Mouse (Mus musculus): ENCODE data around the gene Camkmt. TPM values are rescaled to one million over a fixed set of nuclear protein-coding genes. Genes with fewer than 3 reads are reported as not detected.

Camkmt gene
- polyA plus RNA-seq, 1 experiment = 5.9 TPM

GRCm38 (mm10) chr17:85382344-85382743 lies 292.0 kb downstream of the Camkmt start:
- H3K4me1 ChIP-seq (ENCODE audit: control insufficient read depth, insufficient read depth, insufficient read length, low read length) = no peaks in the 10 kb centered on the region
- 58% methylated on average over 4 of the region's 4 CpGs for WGBS
- no peak overlapping the region for H3K4me3 ChIP-seq (ENCODE audit: low read depth, low read length)
- no peaks in the 10 kb centered on the region for H3K36me3 ChIP-seq (ENCODE audit: control insufficient read depth, insufficient read depth, low read length)
- no peak for TF ChIP-seq POLR2A (IDR thresholded peaks at IDR 0.05; ENCODE audit: low read depth, low read length)
- no peak for TF ChIP-seq CTCF (IDR thresholded peaks at IDR 0.05; ENCODE audit: extremely low read depth, insufficient read length, insufficient replicate concordance, low read depth, low read length)
- no peak overlapping the region for H3K27ac ChIP-seq (ENCODE audit: insufficient read depth, low read depth, low read length)
- H3K27me3 ChIP-seq (ENCODE audit: control insufficient read depth, insufficient read depth, low read length) = no peaks in the 10 kb centered on the region

- H3K4me3 ChIP-seq (ENCODE audit: low read depth, low read length) = no peak overlapping the region
- no peak overlapping the region for H3K27ac ChIP-seq (ENCODE audit: insufficient read depth, low read depth, low read length)
- WGBS = 81% methylated on average over 6 of the region's 6 CpGs
- H3K4me1 ChIP-seq (ENCODE audit: control insufficient read depth, insufficient read depth, insufficient read length, low read length) = no peaks in the 10 kb centered on the region
- H3K36me3 ChIP-seq (ENCODE audit: control insufficient read depth, insufficient read depth, low read length) = no peaks in the 10 kb centered on the region
- no peak for TF ChIP-seq POLR2A (IDR thresholded peaks at IDR 0.05; ENCODE audit: low read depth, low read length)
- TF ChIP-seq CTCF (IDR thresholded peaks at IDR 0.05; ENCODE audit: extremely low read depth, insufficient read length, insufficient replicate concordance, low read depth, low read length) = no peak
- no peaks in the 10 kb centered on the region for H3K27me3 ChIP-seq (ENCODE audit: control insufficient read depth, insufficient read depth, low read length)
Measured at GRCm38 (mm10) chr17:85382906-85383305, 292.6 kb downstream of the Camkmt start.

DNA sequence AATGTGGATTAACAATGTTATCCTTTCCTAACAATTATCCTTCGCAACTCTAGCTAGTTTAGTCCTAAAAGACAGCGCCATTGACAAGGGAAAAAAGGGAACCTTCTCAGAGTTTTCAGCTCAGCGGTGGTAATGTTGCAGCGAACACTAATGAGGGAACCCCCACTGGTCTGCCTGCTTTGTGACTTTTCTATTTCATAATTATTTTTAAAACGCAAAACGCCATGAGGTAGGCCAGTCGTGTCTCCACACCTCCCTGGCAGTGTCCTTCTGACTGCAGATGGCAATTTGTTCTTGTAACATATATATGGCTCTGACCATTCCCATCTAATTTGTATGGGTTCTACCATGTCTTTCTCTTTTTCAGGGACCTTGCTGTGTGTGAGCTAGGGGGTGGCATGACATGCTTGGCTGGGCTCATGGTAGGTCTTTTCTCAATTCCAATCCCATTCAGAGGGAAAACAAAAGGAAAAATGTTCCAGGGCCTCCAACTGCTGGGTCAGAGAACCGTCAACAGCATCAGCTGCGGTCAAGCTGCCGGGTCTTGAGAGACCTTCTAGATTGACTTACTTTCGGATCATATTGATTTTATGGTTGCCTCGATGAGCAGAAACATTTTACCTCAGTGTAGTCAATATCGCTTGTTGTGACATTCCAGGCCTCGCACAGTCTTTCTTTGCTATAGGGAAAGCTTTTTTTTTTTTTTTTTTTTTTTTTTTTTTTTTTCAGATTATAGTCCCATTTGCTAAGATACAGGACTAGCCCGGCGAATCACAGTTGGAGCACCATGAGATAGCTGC lies 302.9 kb downstream of the Camkmt start:
- WGBS = 93% methylated on average over 16 of the region's 16 CpGs
- Histone ChIP-seq H3K27me3 (ENCODE audit: control insufficient read depth, insufficient read depth, low read length) (no peaks in the 10 kb centered on the region), H3K27ac (ENCODE audit: insufficient read depth, low read depth, low read length) (no peak overlapping the region), H3K4me1 (ENCODE audit: control insufficient read depth, insufficient read depth, insufficient read length, low read length) (no peaks in the 10 kb centered on the region), H3K36me3 (ENCODE audit: control insufficient read depth, insufficient read depth, low read length) (no peaks in the 10 kb centered on the region), H3K4me3 (ENCODE audit: low read depth, low read length) (no peak overlapping the region)
- no peak for TF ChIP-seq CTCF (IDR thresholded peaks at IDR 0.05; ENCODE audit: extremely low read depth, insufficient read length, insufficient replicate concordance, low read depth, low read length)

DNA sequence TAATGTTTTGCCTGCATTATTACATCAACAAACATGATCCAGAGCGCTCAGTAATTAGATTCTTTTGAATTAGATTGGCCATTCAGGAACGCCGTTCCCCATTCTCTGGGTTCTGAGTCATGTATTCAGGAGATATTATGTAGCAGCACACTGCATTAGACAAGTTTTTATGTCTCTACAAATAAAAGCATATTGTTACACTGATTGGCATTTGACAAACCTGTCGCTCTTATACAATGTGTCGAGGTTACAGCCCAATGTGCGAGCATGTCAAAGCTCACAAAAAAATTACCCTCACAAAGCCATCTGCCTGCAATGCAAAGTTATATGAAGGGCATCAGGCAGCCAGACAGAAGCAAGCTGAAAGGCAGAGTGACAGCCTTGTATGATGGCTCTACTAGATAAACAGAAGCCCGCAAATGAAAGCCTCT lies 303.6 kb downstream of the Camkmt start:
- WGBS = 93% methylated on average over 7 of the region's 7 CpGs
- H3K27ac ChIP-seq (ENCODE audit: insufficient read depth, low read depth, low read length) = no peak overlapping the region
- no peaks in the 10 kb centered on the region for H3K4me1 ChIP-seq (ENCODE audit: control insufficient read depth, insufficient read depth, insufficient read length, low read length)
- no peaks in the 10 kb centered on the region for H3K27me3 ChIP-seq (ENCODE audit: control insufficient read depth, insufficient read depth, low read length)
- no peak for TF ChIP-seq CTCF (IDR thresholded peaks at IDR 0.05; ENCODE audit: extremely low read depth, insufficient read length, insufficient replicate concordance, low read depth, low read length)
- no peak for TF ChIP-seq POLR2A (IDR thresholded peaks at IDR 0.05; ENCODE audit: low read depth, low read length)
- no peak overlapping the region for H3K4me3 ChIP-seq (ENCODE audit: low read depth, low read length)
- no peaks in the 10 kb centered on the region for H3K36me3 ChIP-seq (ENCODE audit: control insufficient read depth, insufficient read depth, low read length)

DNA sequence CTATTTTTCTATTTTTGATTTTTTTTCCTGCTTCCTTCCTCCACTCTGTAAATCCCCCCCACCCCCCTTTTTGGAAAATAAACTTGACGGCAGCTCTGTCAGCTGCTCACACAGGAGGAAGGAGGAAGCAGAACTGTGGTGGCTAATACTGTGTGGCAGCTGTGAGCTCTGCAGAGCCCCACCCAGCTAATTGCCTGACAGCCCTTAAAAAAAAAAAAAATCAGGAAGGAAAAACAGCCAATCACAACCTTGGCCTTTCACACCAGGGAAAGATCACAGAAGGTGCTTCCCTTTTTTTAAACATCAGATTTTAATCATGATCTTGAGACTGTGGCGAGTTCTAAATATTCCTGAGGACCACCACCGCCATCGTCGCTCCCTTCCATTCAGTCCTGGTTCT lies 305.1 kb downstream of the Camkmt start:
- no peaks in the 10 kb centered on the region for H3K4me1 ChIP-seq (ENCODE audit: control insufficient read depth, insufficient read depth, insufficient read length, low read length)
- H3K27ac ChIP-seq (ENCODE audit: insufficient read depth, low read depth, low read length) = no peak overlapping the region
- 27% methylated on average over 5 of the region's 5 CpGs for WGBS
- no peak for TF ChIP-seq CTCF (IDR thresholded peaks at IDR 0.05; ENCODE audit: extremely low read depth, insufficient read length, insufficient replicate concordance, low read depth, low read length)
- TF ChIP-seq POLR2A (IDR thresholded peaks at IDR 0.05; ENCODE audit: low read depth, low read length) = no peak
- no peaks in the 10 kb centered on the region for H3K36me3 ChIP-seq (ENCODE audit: control insufficient read depth, insufficient read depth, low read length)
- no peaks in the 10 kb centered on the region for H3K27me3 ChIP-seq (ENCODE audit: control insufficient read depth, insufficient read depth, low read length)
- H3K4me3 ChIP-seq (ENCODE audit: low read depth, low read length) = peak overlapping the region; percentile 21; the same call in 1 of the 2 replicates

DNA sequence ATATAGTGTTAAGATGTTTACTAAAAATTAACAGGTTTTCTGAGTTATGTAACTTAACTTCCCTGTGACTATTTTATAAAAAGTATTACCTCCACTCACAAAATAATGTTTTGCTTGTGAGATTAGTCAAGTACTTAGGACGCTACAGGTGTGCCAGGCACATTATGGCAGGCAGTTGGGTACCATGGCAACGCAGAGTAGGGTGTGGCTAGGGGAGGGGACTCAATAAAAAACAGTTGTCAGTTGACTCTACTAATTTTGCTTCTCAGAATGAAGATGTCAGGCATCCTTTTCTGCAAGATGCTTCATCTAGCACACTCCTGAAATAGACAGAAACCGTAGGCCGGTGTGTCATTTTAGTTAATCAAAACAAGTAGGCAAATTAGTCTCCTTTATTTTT lies 310.4 kb downstream of the Camkmt start:
- Histone ChIP-seq H3K27ac (ENCODE audit: insufficient read depth, low read depth, low read length) (no peak overlapping the region), H3K4me1 (ENCODE audit: control insufficient read depth, insufficient read depth, insufficient read length, low read length) (no peaks in the 10 kb centered on the region), H3K27me3 (ENCODE audit: control insufficient read depth, insufficient read depth, low read length) (no peaks in the 10 kb centered on the region), H3K4me3 (ENCODE audit: low read depth, low read length) (no peak overlapping the region), H3K36me3 (ENCODE audit: control insufficient read depth, insufficient read depth, low read length) (no peaks in the 10 kb centered on the region)
- 63% methylated on average over 4 of the region's 4 CpGs for WGBS
- no peak for TF ChIP-seq POLR2A (IDR thresholded peaks at IDR 0.05; ENCODE audit: low read depth, low read length)
- TF ChIP-seq CTCF (IDR thresholded peaks at IDR 0.05; ENCODE audit: extremely low read depth, insufficient read length, insufficient replicate concordance, low read depth, low read length) = no peak

- Histone ChIP-seq H3K27me3 (ENCODE audit: control insufficient read depth, insufficient read depth, low read length) (no peaks in the 10 kb centered on the region), H3K4me3 (ENCODE audit: low read depth, low read length) (no peak overlapping the region), H3K27ac (ENCODE audit: insufficient read depth, low read depth, low read length) (no peak overlapping the region), H3K4me1 (ENCODE audit: control insufficient read depth, insufficient read depth, insufficient read length, low read length) (no peaks in the 10 kb centered on the region), H3K36me3 (ENCODE audit: control insufficient read depth, insufficient read depth, low read length) (no peaks in the 10 kb centered on the region)
- no peak for TF ChIP-seq POLR2A (IDR thresholded peaks at IDR 0.05; ENCODE audit: low read depth, low read length)
- no peak for TF ChIP-seq CTCF (IDR thresholded peaks at IDR 0.05; ENCODE audit: extremely low read depth, insufficient read length, insufficient replicate concordance, low read depth, low read length)
- 86% methylated on average over 5 of the region's 5 CpGs for WGBS
Measured at GRCm38 (mm10) chr17:85405161-85405560, 314.8 kb downstream of the Camkmt start.

Data from small intestine, adult 2 months (tissue).